Mouse (Mus musculus) kidney, adult 2 months (tissue): ENCODE data around the gene Cacng2. TPM values are rescaled to one million over a fixed set of nuclear protein-coding genes. Genes with fewer than 3 reads are reported as not detected.

Experiments used
- DNase-seq: peaks from one replicate; pipeline ENCODE4 v3.0.0; 2021
- H3K27ac ChIP-seq: fragments of 200-500 bp; 2 replicates; pipeline ENCODE4 v1.5.1; 2012; ENCODE audit warnings: low read depth, low read length, control low read depth, inconsistent platforms; ENCODE audit not compliant: insufficient read depth
- H3K27me3 ChIP-seq: fragments of 200-500 bp; replicated peaks from 2 replicates; pipeline ENCODE4 v1.6.1; 2012; ENCODE audit warnings: mild to moderate bottlenecking, moderate library complexity, low read length, inconsistent platforms; ENCODE audit not compliant: control insufficient read depth, insufficient read depth
- H3K36me3 ChIP-seq: fragments of 200-500 bp; 2 replicates; pipeline ENCODE4 v1.6.1; 2012; ENCODE audit warnings: mild to moderate bottlenecking, moderate library complexity, low read length, inconsistent platforms; ENCODE audit not compliant: control insufficient read depth, insufficient read depth
- H3K4me1 ChIP-seq: fragments of 200-500 bp; 2 replicates; pipeline ENCODE4 v1.6.1; 2011; ENCODE audit warnings: low read length; ENCODE audit not compliant: control insufficient read depth, insufficient read depth
- H3K4me3 ChIP-seq: fragments of 200-500 bp; 2 replicates; pipeline ENCODE4 v1.5.1; 2011; ENCODE audit warnings: mild to moderate bottlenecking, low read depth, low read length, control low read depth; ENCODE audit not compliant: insufficient read depth
- CTCF ChIP-seq: fragments of 200-500 bp; conservative IDR thresholded peaks from 2 replicates; pipeline ENCODE4 v1.5.1; 2011; ENCODE audit warnings: low read depth, mild to moderate bottlenecking, control low read depth, low read length, moderate library complexity, mixed read lengths; ENCODE audit not compliant: insufficient read depth, insufficient read length
- POLR2A ChIP-seq: fragments of 200-500 bp; IDR thresholded peaks from one replicate; pipeline ENCODE4 v1.6.1; 2011; ENCODE audit warnings: low read depth, low read length, control low read depth
- WGBS: fragments of 180-500 bp; shearing (Covaris S2); methylation state at CpG from one replicate; pipeline ENCODE4 v1.1.7; 2018; 5-methylcytosine and 5-hydroxymethylcytosine counted together
- polyA plus RNA-seq: library from polyadenylated mRNA; depleted of rRNA; stranded (reverse); fragments of >200 nt; gene quantifications from 2 replicates; pipeline ENCODE4 v1.2.3, GENCODE M21; 2012

Gene Cacng2
- polyA plus RNA-seq, 1 experiment: 0.02 TPM

GRCm38 (mm10) chr15:77969940-77970469, 149.8 kb downstream of the Cacng2 start:
- Histone ChIP-seq H3K27me3 (no peaks in the 10 kb centered on the region), H3K4me1 (peaks cover 5% of the 10 kb centered on the region; the same call in 1 of the 2 replicates), H3K4me3 (peak overlapping the region; percentile 92), H3K27ac (peak overlapping the region; percentile 67), H3K36me3 (no peaks in the 10 kb centered on the region)
- TF ChIP-seq POLR2A (no peak), CTCF (no peak)
- no peak for DNase-seq
- WGBS: 1% methylated on average over 15 of the region's 15 CpGs

GRCm38 (mm10) chr15:77965117-77965528, 154.7 kb downstream of the Cacng2 start:
- TF ChIP-seq POLR2A (no peak), CTCF (0 out of 2 replicates have a peak, but pooled peaks have one; percentile 3)
- Histone ChIP-seq H3K4me3 (no peak overlapping the region), H3K36me3 (no peaks in the 10 kb centered on the region; the same call in none of the 2 replicates), H3K27me3 (no peaks in the 10 kb centered on the region), H3K27ac (no peak overlapping the region), H3K4me1 (peaks cover 5% of the 10 kb centered on the region; the same call in 1 of the 2 replicates)
- DNase-seq: no peak
- WGBS: 78% methylated on average over 9 of the region's 9 CpGs

GRCm38 (mm10) chr15:77962447-77962846, 157.4 kb downstream of the Cacng2 start:
- Histone ChIP-seq H3K4me3 (no peak overlapping the region), H3K27ac (no peak overlapping the region), H3K4me1 (no peaks in the 10 kb centered on the region), H3K36me3 (peaks cover 3% of the 10 kb centered on the region), H3K27me3 (no peaks in the 10 kb centered on the region)
- DNase-seq: no peak
- 97% methylated on average over 5 of the region's 5 CpGs for WGBS
- TF ChIP-seq CTCF (no peak), POLR2A (no peak)

- Histone ChIP-seq H3K27me3 (no peaks in the 10 kb centered on the region), H3K4me3 (no peak overlapping the region), H3K4me1 (peaks cover 3% of the 10 kb centered on the region; the same call in 1 of the 2 replicates), H3K36me3 (peaks cover 3% of the 10 kb centered on the region), H3K27ac (no peak overlapping the region)
- 89% methylated on average over 6 of the region's 6 CpGs for WGBS
- no peak for TF ChIP-seq CTCF
- TF ChIP-seq POLR2A: no peak
- DNase-seq: no peak
These were observed 159.1 kb downstream of the Cacng2 start for GRCm38 (mm10) chr15:77960693-77961092.

- no peak for DNase-seq
- no peak overlapping the region for H3K4me3 ChIP-seq
- TF ChIP-seq CTCF (no peak), POLR2A (no peak)
- H3K4me1 ChIP-seq: peaks cover 7% of the 10 kb centered on the region; the same call in 1 of the 2 replicates
- peaks cover 3% of the 10 kb centered on the region for H3K36me3 ChIP-seq
- WGBS: 56% methylated on average over 3 of the region's 3 CpGs
- no peak overlapping the region for H3K27ac ChIP-seq
- no peaks in the 10 kb centered on the region for H3K27me3 ChIP-seq
These were observed 161.8 kb downstream of the Cacng2 start for GRCm38 (mm10) chr15:77958071-77958470.

- TF ChIP-seq POLR2A (no peak), CTCF (no peak)
- no peak for DNase-seq
- H3K4me3 ChIP-seq: no peak overlapping the region
- 48% methylated on average over 5 of the region's 5 CpGs for WGBS
- H3K27ac ChIP-seq: no peak overlapping the region
- no peaks in the 10 kb centered on the region for H3K27me3 ChIP-seq
- H3K36me3 ChIP-seq: peaks cover 3% of the 10 kb centered on the region
- peaks cover 7% of the 10 kb centered on the region; the same call in 1 of the 2 replicates for H3K4me1 ChIP-seq
These were observed 162.2 kb downstream of the Cacng2 start for GRCm38 (mm10) chr15:77957625-77958024.

GRCm38 (mm10) chr15:77956404-77956901, 163.4 kb downstream of the Cacng2 start, which contains the start of gene Foxred2:
Foxred2 (minus strand) TSS chr15:77956722.
- TF ChIP-seq CTCF (peak; percentile 50; the same call in 1 of the 2 replicates), POLR2A (no peak)
- Histone ChIP-seq H3K4me1 (peaks cover 7% of the 10 kb centered on the region; the same call in 1 of the 2 replicates), H3K36me3 (peaks cover 3% of the 10 kb centered on the region), H3K4me3 (peak within 1 kb of the TSS; percentile 53), H3K27ac (no peak within 1 kb of the TSS), H3K27me3 (no peaks in the 10 kb centered on the region)
- 2% methylated on average over 39 of the region's 39 CpGs for WGBS
- peak; percentile 87 for DNase-seq
